Comparison of ENCODE assay signal across 8 mouse cellular contexts in genomic region chr4:107879254-107880050, GRCm38 (mm10). TPM values are rescaled to one million over a fixed set of nuclear protein-coding genes. Genes with fewer than 3 reads are reported as not detected.
A peak's percentile ranks its signal among the peaks of the same experiment; 100 is the strongest.
DNase-seq lines count a peak whose midpoint lies in the region; ATAC-seq and TF ChIP-seq lines count a peak whose summit lies in the region.

TSS of gene Magoh (plus strand) at chr4:107879755.

- 3% methylated on average over 48 of the region's 48 CpGs for WGBS in kidney, embryonic 14.5 days
- WGBS in limb, embryonic 15.5 days: 2% methylated on average over 48 of the region's 48 CpGs

- H3K36me3 ChIP-seq in kidney, embryonic 14.5 days (ENCODE audit: control insufficient read depth, insufficient read depth, low read length): peaks cover 37% of the 10 kb centered on the region
- H3K36me3 ChIP-seq in limb, embryonic 15.5 days: peaks cover 33% of the 10 kb centered on the region

- peak; percentile 97 for ATAC-seq in kidney, embryonic 14.5 days (ENCODE audit: low FRiP score, low TSS enrichment)
- peak; percentile 92 for ATAC-seq in limb, embryonic 15.5 days (ENCODE audit: insufficient number of reproducible peaks, low FRiP score, low TSS enrichment, low read depth)

- TF ChIP-seq CTCF in bone marrow macrophage, adult 2 months (IDR thresholded peaks at IDR 0.05; ENCODE audit: low read depth, low read length): no peak
- no peak; the same call in 1 of the 2 replicates for TF ChIP-seq CTCF in embryonic fibroblast, embryonic 13.5 days (IDR thresholded peaks at IDR 0.05; ENCODE audit: borderline replicate concordance, insufficient read depth, low read length)

- peak within 1 kb of the TSS; percentile 82 for H3K9ac ChIP-seq in kidney, embryonic 14.5 days (ENCODE audit: low read depth, low read length)
- peak within 1 kb of the TSS; percentile 83 for H3K9ac ChIP-seq in limb, embryonic 15.5 days

- H3K9me3 ChIP-seq in kidney, embryonic 14.5 days (ENCODE audit: control insufficient read depth, low read length): no peaks in the 10 kb centered on the region
- no peaks in the 10 kb centered on the region for H3K9me3 ChIP-seq in limb, embryonic 15.5 days

- H3K27me3 ChIP-seq in kidney, embryonic 14.5 days (ENCODE audit: control insufficient read depth, insufficient read depth, low read length): no peaks in the 10 kb centered on the region
- no peaks in the 10 kb centered on the region for H3K27me3 ChIP-seq in limb, embryonic 15.5 days

- peak within 1 kb of the TSS; percentile 86 for H3K4me2 ChIP-seq in kidney, embryonic 14.5 days (replicated peaks; ENCODE audit: low read depth, low read length)
- H3K4me2 ChIP-seq in limb, embryonic 15.5 days: peak within 1 kb of the TSS; percentile 71

- H3K4me3 ChIP-seq in bone marrow macrophage, adult 2 months (ENCODE audit: insufficient read depth, low read length): peak within 1 kb of the TSS; percentile 73
- peak within 1 kb of the TSS; percentile 90 for H3K4me3 ChIP-seq in embryonic fibroblast, embryonic 13.5 days (ENCODE audit: insufficient read depth, low read length)
- H3K4me3 ChIP-seq in kidney, embryonic 14.5 days (ENCODE audit: low read length): peak within 1 kb of the TSS; percentile 79
- H3K4me3 ChIP-seq in limb, embryonic 15.5 days: peak within 1 kb of the TSS; percentile 69

- peak; percentile 97 for DNase-seq in A20 (ENCODE audit: low read depth, low spot score)
- peak; percentile 94 to 96 for DNase-seq in heart, adult 9 months (ENCODE audit: low spot score in 2 of 2)
- peak; percentile 82 to 92 for DNase-seq in monocyte, adult 2 months (ENCODE audit: low read depth in 1 of 2, low spot score in 2 of 2)
- DNase-seq in spleen, postnatal 36 days (ENCODE audit: low spot score in 2 of 2): peak; percentile 92 to 95

- peak within 1 kb of the TSS; percentile 53 for H3K27ac ChIP-seq in bone marrow macrophage, adult 2 months (ENCODE audit: insufficient read depth, low read depth, low read length)
- peak within 1 kb of the TSS; percentile 27; the same call in 1 of the 2 replicates for H3K27ac ChIP-seq in embryonic fibroblast, embryonic 13.5 days (ENCODE audit: insufficient read depth, low read length)
- no peak within 1 kb of the TSS for H3K27ac ChIP-seq in kidney, embryonic 14.5 days (ENCODE audit: low read depth, low read length)
- H3K27ac ChIP-seq in limb, embryonic 15.5 days: peak within 1 kb of the TSS; percentile 80

- H3K4me1 ChIP-seq in bone marrow macrophage, adult 2 months (ENCODE audit: control insufficient read depth, insufficient read depth, low read length): peaks cover 4% of the 10 kb centered on the region
- no peaks in the 10 kb centered on the region; the same call in none of the 2 replicates for H3K4me1 ChIP-seq in embryonic fibroblast, embryonic 13.5 days (ENCODE audit: control insufficient read depth, insufficient read depth, low read length)
- peaks cover 5% of the 10 kb centered on the region; the same call in 1 of the 2 replicates for H3K4me1 ChIP-seq in kidney, embryonic 14.5 days (ENCODE audit: control insufficient read depth, insufficient read depth, low read length)
- peaks cover 14% of the 10 kb centered on the region for H3K4me1 ChIP-seq in limb, embryonic 15.5 days

- TF ChIP-seq POLR2A in bone marrow macrophage, adult 2 months (IDR thresholded peaks at IDR 0.05; ENCODE audit: borderline replicate concordance, low read depth, low read length): no peak
- TF ChIP-seq POLR2A in embryonic fibroblast, embryonic 13.5 days (IDR thresholded peaks at IDR 0.05; ENCODE audit: low read depth, low read length): peak; percentile 99

RNA-seq across cellular contexts. Expression of gene Magoh, which starts in this region (rescaled TPM):
- polyA plus RNA-seq in bone marrow macrophage, adult 2 months (2012; ENCODE audit: insufficient read depth, insufficient read length, missing spikeins): 53.8 and 63.3 TPM in 2 replicates
- 90.8 and 121 TPM in 2 replicates for polyA plus RNA-seq in embryonic fibroblast, embryonic 13.5 days (2011; ENCODE audit: insufficient read length, low read depth, missing spikeins)
- polyA plus RNA-seq in kidney, embryonic 14.5 days (2014; fragmentation: Nextera tagmentation; extraction: Ambion mirVana): 229 and 331 TPM in 2 replicates
- polyA plus RNA-seq in limb, embryonic 15.5 days (2015; fragmentation: Nextera tagmentation; extraction: Ambion mirVana): 145 and 174 TPM in 2 replicates
